Mouse (Mus musculus): ENCODE measurements around the gene Nol12. TPM values are rescaled to one million over a fixed set of nuclear protein-coding genes. Genes with fewer than 3 reads are reported as not detected.
A peak's percentile ranks its signal among the peaks of the same experiment; 100 is the strongest.

Gene Nol12
- polyA plus RNA-seq, 1 experiment: 45.1 TPM

DNA sequence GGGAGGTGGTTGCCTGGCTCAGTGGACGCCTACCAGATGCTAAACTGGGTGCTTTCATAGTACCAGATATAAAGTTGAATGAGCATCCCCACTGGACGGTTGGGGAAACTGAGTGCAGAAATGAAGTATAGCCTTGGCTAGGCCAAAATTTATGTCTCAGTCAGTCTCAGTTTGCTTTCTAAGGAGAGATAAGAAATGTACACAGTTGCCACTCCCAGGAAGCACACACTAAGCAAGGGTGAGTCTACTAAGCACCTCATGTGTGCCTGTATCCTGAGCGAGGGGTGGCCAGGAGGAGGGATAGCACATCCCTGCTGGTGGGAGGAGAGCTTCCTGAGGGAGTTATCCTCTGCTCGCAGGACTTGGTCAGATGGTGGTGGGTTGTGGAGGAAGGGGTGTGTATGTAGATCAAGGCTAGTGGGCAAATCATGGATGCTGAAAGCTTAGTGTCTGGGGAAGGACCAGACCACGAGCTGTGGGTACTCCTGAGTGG, 49.6 kb downstream of the Nol12 start:
- peak overlapping the region; percentile 98 for H3K4me3 ChIP-seq (ENCODE audit: low read depth, low read length)
- no peaks in the 10 kb centered on the region for H3K9me3 ChIP-seq (replicated peaks; ENCODE audit: control insufficient read depth, insufficient read depth, low read length, poor library complexity, severe bottlenecking)
- no peaks in the 10 kb centered on the region for H3K27me3 ChIP-seq (ENCODE audit: control insufficient read depth, insufficient read depth, low read length, poor library complexity, severe bottlenecking)
- H3K36me3 ChIP-seq (ENCODE audit: control insufficient read depth, insufficient read depth, low read length, poor library complexity, severe bottlenecking): no peaks in the 10 kb centered on the region
- H3K4me1 ChIP-seq (ENCODE audit: control insufficient read depth, insufficient read depth, low read length): peaks cover 2% of the 10 kb centered on the region
- H3K27ac ChIP-seq (ENCODE audit: insufficient read depth, low read length): peak overlapping the region; percentile 87; the same call in 1 of the 2 replicates
- no peak overlapping the region for H3K9ac ChIP-seq (ENCODE audit: low read depth, poor library complexity, severe bottlenecking)
- TF ChIP-seq CTCF (IDR thresholded peaks at IDR 0.05; ENCODE audit: low read depth, low read length): no peak
- TF ChIP-seq POLR2A (IDR thresholded peaks at IDR 0.05; ENCODE audit: insufficient read depth, low read length): no peak
- TF ChIP-seq EP300 (IDR thresholded peaks at IDR 0.05; ENCODE audit: insufficient read depth, low read depth, low read length): no peak

- no peak overlapping the region for H3K4me3 ChIP-seq (ENCODE audit: low read depth, low read length)
- no peak overlapping the region for H3K9ac ChIP-seq (ENCODE audit: low read depth, poor library complexity, severe bottlenecking)
- no peak overlapping the region for H3K27ac ChIP-seq (ENCODE audit: insufficient read depth, low read length)
These were observed 51.9 kb downstream of the Nol12 start for GRCm38 (mm10) chr15:78986536-78987220.

DNA sequence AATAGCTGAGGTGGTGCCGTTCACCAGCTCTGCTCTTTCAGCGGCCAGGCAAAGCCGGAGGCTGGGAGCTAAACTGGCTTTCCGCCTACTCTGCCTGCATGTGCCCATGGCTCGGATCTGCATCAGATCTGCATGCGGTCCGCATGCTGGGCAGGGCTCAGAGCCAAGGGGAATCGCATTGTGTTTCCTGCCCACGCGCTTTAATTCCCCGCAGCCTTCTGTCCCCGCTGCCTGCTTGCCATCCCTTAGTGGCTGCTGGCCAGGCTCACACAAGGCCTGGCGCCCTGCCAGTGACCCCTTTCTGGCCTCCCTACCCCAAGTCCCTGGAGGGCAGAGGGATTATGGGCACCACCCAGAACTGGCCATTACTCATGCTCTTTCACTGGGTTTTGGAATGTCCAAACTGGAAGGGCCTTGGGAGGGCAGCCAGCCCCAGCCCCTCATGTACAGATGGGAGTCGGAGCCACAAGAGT, 53.8 kb downstream of the Nol12 start:
- Histone ChIP-seq H3K27ac (ENCODE audit: insufficient read depth, low read length) (no peak overlapping the region), H3K27me3 (ENCODE audit: control insufficient read depth, insufficient read depth, low read length, poor library complexity, severe bottlenecking) (no peaks in the 10 kb centered on the region), H3K36me3 (ENCODE audit: control insufficient read depth, insufficient read depth, low read length, poor library complexity, severe bottlenecking) (no peaks in the 10 kb centered on the region), H3K9ac (ENCODE audit: low read depth, poor library complexity, severe bottlenecking) (no peak overlapping the region), H3K9me3 (replicated peaks; ENCODE audit: control insufficient read depth, insufficient read depth, low read length, poor library complexity, severe bottlenecking) (no peaks in the 10 kb centered on the region), H3K4me3 (ENCODE audit: low read depth, low read length) (no peak overlapping the region), H3K4me1 (ENCODE audit: control insufficient read depth, insufficient read depth, low read length) (peaks cover 2% of the 10 kb centered on the region)
- TF ChIP-seq POLR2A (IDR thresholded peaks at IDR 0.05; ENCODE audit: insufficient read depth, low read length) (no peak), CTCF (IDR thresholded peaks at IDR 0.05; ENCODE audit: low read depth, low read length) (no peak), EP300 (IDR thresholded peaks at IDR 0.05; ENCODE audit: insufficient read depth, low read depth, low read length) (no peak)

More at GRCm38 (mm10) chr15:78986536-78987220, 51.9 kb downstream of the Nol12 start:
- TF ChIP-seq CTCF (IDR thresholded peaks at IDR 0.05; ENCODE audit: low read depth, low read length) (no peak), POLR2A (IDR thresholded peaks at IDR 0.05; ENCODE audit: insufficient read depth, low read length) (no peak), EP300 (IDR thresholded peaks at IDR 0.05; ENCODE audit: insufficient read depth, low read depth, low read length) (no peak)
- Histone ChIP-seq H3K27me3 (ENCODE audit: control insufficient read depth, insufficient read depth, low read length, poor library complexity, severe bottlenecking) (no peaks in the 10 kb centered on the region), H3K36me3 (ENCODE audit: control insufficient read depth, insufficient read depth, low read length, poor library complexity, severe bottlenecking) (no peaks in the 10 kb centered on the region), H3K4me1 (ENCODE audit: control insufficient read depth, insufficient read depth, low read length) (peaks cover 2% of the 10 kb centered on the region), H3K9me3 (replicated peaks; ENCODE audit: control insufficient read depth, insufficient read depth, low read length, poor library complexity, severe bottlenecking) (no peaks in the 10 kb centered on the region)

DNA sequence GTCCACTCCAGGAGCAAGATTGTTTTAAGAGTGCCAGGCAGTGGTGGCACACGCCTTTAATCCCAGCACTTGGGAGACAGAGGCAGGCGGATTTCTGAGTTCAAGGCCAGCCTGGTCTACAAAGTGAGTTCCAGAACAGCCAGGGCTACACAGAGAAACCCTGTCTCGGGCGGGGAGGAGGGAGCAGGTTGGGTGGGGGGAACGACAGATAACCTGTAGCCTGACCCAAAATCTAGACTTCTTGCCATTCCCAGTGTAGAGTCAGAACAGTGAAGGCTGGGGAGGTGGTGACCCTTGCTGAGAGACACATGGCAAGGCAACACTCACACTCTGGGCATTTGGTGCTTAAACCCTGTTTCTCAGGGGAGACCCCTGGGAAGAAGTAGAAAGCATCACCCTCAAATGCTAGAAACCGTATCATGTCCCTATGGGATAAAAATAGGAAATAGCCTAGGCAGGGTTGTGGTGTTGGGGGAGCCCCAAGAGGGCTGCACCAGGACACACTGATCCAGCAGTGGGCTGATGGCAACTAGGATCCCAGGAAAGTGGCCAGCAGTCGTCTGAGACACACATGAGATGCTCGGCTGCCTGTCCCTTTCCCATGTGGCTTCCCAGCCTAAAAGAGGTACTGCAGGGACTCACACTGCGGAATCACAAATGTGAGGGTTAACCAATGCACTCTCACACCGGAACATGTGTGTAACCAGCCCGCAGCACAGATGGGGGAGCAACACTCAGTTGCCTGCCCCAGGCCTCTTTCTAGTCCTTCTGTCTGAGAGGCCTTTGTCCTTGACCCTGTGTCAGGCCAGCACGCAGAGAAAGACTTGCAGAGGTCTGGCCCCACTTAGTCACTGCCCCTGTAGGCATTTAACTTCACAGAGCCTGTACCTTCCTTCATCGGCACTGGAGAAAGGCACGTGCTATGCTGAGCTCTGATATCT, 54.7 kb downstream of the Nol12 start:
- Histone ChIP-seq H3K9me3 (replicated peaks; ENCODE audit: control insufficient read depth, insufficient read depth, low read length, poor library complexity, severe bottlenecking) (no peaks in the 10 kb centered on the region), H3K27ac (ENCODE audit: insufficient read depth, low read length) (no peak overlapping the region), H3K27me3 (ENCODE audit: control insufficient read depth, insufficient read depth, low read length, poor library complexity, severe bottlenecking) (no peaks in the 10 kb centered on the region), H3K4me1 (ENCODE audit: control insufficient read depth, insufficient read depth, low read length) (peaks cover under 1% of the 10 kb centered on the region), H3K4me3 (ENCODE audit: low read depth, low read length) (no peak overlapping the region), H3K9ac (ENCODE audit: low read depth, poor library complexity, severe bottlenecking) (no peak overlapping the region), H3K36me3 (ENCODE audit: control insufficient read depth, insufficient read depth, low read length, poor library complexity, severe bottlenecking) (peaks cover 6% of the 10 kb centered on the region; the same call in 1 of the 2 replicates)
- TF ChIP-seq CTCF (IDR thresholded peaks at IDR 0.05; ENCODE audit: low read depth, low read length): no peak
- no peak for TF ChIP-seq EP300 (IDR thresholded peaks at IDR 0.05; ENCODE audit: insufficient read depth, low read depth, low read length)
- TF ChIP-seq POLR2A (IDR thresholded peaks at IDR 0.05; ENCODE audit: insufficient read depth, low read length): no peak

DNA sequence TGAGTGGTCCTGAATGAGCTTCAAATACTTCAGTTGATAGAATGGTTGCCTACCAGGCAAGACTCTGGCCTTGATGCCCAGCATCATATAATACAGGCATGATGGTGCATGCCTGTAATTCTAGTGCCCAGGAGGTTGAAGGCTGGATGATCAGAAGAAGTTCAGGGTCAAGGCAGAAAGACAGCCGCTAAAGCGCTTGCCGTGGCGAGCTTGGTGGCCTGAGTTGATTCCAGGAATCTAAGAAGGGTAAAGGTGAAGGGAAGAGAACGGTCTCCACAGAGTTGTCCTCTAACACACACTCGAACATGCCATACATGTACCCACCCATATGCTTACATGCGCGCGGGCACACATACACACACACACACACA, 55.3 kb downstream of the Nol12 start:
- H3K27ac ChIP-seq (ENCODE audit: insufficient read depth, low read length): no peak overlapping the region
- H3K4me1 ChIP-seq (ENCODE audit: control insufficient read depth, insufficient read depth, low read length): no peaks in the 10 kb centered on the region
- peaks cover 6% of the 10 kb centered on the region; the same call in 1 of the 2 replicates for H3K36me3 ChIP-seq (ENCODE audit: control insufficient read depth, insufficient read depth, low read length, poor library complexity, severe bottlenecking)
- no peaks in the 10 kb centered on the region for H3K27me3 ChIP-seq (ENCODE audit: control insufficient read depth, insufficient read depth, low read length, poor library complexity, severe bottlenecking)
- H3K9me3 ChIP-seq (replicated peaks; ENCODE audit: control insufficient read depth, insufficient read depth, low read length, poor library complexity, severe bottlenecking): no peaks in the 10 kb centered on the region
- H3K9ac ChIP-seq (ENCODE audit: low read depth, poor library complexity, severe bottlenecking): no peak overlapping the region
- TF ChIP-seq CTCF (IDR thresholded peaks at IDR 0.05; ENCODE audit: low read depth, low read length): no peak
- TF ChIP-seq POLR2A (IDR thresholded peaks at IDR 0.05; ENCODE audit: insufficient read depth, low read length): no peak
- TF ChIP-seq EP300 (IDR thresholded peaks at IDR 0.05; ENCODE audit: insufficient read depth, low read depth, low read length): no peak
- H3K4me3 ChIP-seq (ENCODE audit: low read depth, low read length): no peak overlapping the region
